Comparison of ENCODE assay signal across 1 mouse cellular context in the genomic region with DNA sequence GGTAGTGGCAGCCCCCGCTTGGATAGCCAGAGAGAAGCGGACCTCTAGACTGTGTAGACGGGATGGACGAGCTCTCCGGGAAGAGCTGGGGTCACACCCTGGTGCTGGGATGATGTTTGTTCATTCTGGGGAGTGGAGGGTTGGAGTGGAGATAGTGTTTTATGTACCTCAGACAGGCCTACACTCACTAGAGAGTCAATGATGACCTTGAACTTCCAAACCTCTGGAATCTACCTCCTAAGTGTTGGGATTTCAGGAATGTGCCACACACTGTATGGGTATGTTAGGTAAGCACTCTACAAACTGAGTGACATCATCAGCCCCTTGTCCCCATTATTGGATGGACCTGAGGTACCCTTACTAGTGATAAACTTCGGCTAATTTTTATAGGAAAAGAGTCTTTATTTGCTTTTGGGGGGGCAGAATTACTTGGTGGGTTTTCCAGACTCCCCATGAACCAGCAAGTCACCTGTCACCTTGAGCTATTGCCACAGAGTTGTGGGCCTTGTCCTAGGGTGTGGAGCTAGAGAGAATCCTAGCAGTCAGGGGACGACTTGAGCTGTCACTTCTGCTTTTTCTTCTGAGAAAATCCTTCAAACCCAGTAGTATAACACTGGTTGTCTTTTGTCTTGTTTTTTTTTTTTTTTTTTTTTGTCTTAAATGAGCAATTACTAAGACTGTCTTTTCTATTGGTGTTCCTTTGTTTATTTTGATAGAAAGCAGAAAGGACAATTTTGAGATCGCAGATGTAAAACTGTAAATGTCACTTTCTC.
A peak's percentile ranks its signal among the peaks of the same experiment; 100 is the strongest.
TF ChIP-seq lines count a peak whose summit lies in the region.

No protein-coding gene starts in this region.

TF ChIP-seq in MEL, 35 proteins besides CTCF, POLR2A, EP300 and RAD21:
- TF ChIP-seq SIN3A (IDR thresholded peaks at IDR 0.05; ENCODE audit: low read length) = 0 out of 2 replicates have a peak, but pooled peaks have one; percentile 23
- no peak for TF ChIP-seq GATA1 (IDR thresholded peaks at IDR 0.05; ENCODE audit: low read depth, low read length)
- peak; percentile 93 for TF ChIP-seq ZNF384 (IDR thresholded peaks at IDR 0.05; ENCODE audit: low read depth, low read length)
